Mouse (Mus musculus): ENCODE measurements at regions not wholly inside any gene's neighbourhood (a gene's known extent, or its start where the extent isn't known, plus 50 kb on each side); places are given as distances from the start of the nearest gene placed in this dataset.

- DNase-seq, result no peak
Observed at GRCm38 (mm10) chr7:119384670-119385241, 74.3 kb downstream of the Gp2 start.

GRCm38 (mm10) chr7:119379935-119380334 lies 79.2 kb downstream of the Gp2 start:
- DNase-seq, result no peak

- no peak for DNase-seq
Observed at GRCm38 (mm10) chr7:119364268-119364596, 94.9 kb downstream of the Gp2 start.

- DNase-seq, result no peak
Observed at GRCm38 (mm10) chr7:119363552-119364267, 95.4 kb downstream of the Gp2 start.

- DNase-seq, result no peak
Observed at GRCm38 (mm10) chr7:119357338-119357737, 101.7 kb downstream of the Gp2 start.

GRCm38 (mm10) chr7:119356251-119356650 lies 102.8 kb downstream of the Gp2 start:
- peak; percentile 19 for DNase-seq

GRCm38 (mm10) chr7:119352571-119352970 lies 106.5 kb downstream of the Gp2 start:
- DNase-seq, result no peak

- no peak for DNase-seq
Observed at GRCm38 (mm10) chr7:119350641-119351040, 108.4 kb downstream of the Gp2 start.

GRCm38 (mm10) chr7:119343380-119343779 lies 115.7 kb downstream of the Gp2 start:
- no peak for DNase-seq

GRCm38 (mm10) chr7:119333102-119333501 lies 126.0 kb downstream of the Gp2 start:
- no peak for DNase-seq

GRCm38 (mm10) chr7:119330460-119331109 lies 128.5 kb downstream of the Gp2 start:
- DNase-seq, result no peak

- no peak for DNase-seq
Observed at GRCm38 (mm10) chr7:119296307-119296706, 111.9 kb upstream of the Gpr139 start.

- DNase-seq, result no peak
Observed at GRCm38 (mm10) chr7:119291442-119291841, 107.0 kb upstream of the Gpr139 start.

GRCm38 (mm10) chr7:119285290-119285689 lies 100.9 kb upstream of the Gpr139 start:
- DNase-seq, result no peak

GRCm38 (mm10) chr7:119279896-119280661 lies 95.7 kb upstream of the Gpr139 start:
- no peak for DNase-seq

GRCm38 (mm10) chr7:119272621-119273020 lies 88.2 kb upstream of the Gpr139 start:
- no peak for DNase-seq

- DNase-seq, result no peak
Observed at GRCm38 (mm10) chr7:119271427-119271826, 87.0 kb upstream of the Gpr139 start.

GRCm38 (mm10) chr7:119270826-119271420 lies 86.5 kb upstream of the Gpr139 start:
- DNase-seq, result no peak

GRCm38 (mm10) chr7:119258222-119258621 lies 73.8 kb upstream of the Gpr139 start:
- no peak for DNase-seq

GRCm38 (mm10) chr7:119256916-119257315 lies 72.5 kb upstream of the Gpr139 start:
- no peak for DNase-seq

- DNase-seq, result no peak
Observed at GRCm38 (mm10) chr7:119252742-119253141, 68.3 kb upstream of the Gpr139 start.

GRCm38 (mm10) chr7:119251679-119252078 lies 67.3 kb upstream of the Gpr139 start:
- no peak for DNase-seq

GRCm38 (mm10) chr7:119250381-119250780 lies 66.0 kb upstream of the Gpr139 start:
- no peak for DNase-seq
